Mouse (Mus musculus) lung, postnatal 10 days (tissue): ENCODE results near the gene 1810024B03Rik.
"Not testable (repeated sequence)": the region's sequence is repeated elsewhere in the genome, so short reads cannot be mapped to it uniquely, and the experiment has no call there.

ENCODE experiments used
- DNase-seq: peaks from one replicate; pipeline ENCODE4 v3.0.0; 2021

Gene 1810024B03Rik

DNA sequence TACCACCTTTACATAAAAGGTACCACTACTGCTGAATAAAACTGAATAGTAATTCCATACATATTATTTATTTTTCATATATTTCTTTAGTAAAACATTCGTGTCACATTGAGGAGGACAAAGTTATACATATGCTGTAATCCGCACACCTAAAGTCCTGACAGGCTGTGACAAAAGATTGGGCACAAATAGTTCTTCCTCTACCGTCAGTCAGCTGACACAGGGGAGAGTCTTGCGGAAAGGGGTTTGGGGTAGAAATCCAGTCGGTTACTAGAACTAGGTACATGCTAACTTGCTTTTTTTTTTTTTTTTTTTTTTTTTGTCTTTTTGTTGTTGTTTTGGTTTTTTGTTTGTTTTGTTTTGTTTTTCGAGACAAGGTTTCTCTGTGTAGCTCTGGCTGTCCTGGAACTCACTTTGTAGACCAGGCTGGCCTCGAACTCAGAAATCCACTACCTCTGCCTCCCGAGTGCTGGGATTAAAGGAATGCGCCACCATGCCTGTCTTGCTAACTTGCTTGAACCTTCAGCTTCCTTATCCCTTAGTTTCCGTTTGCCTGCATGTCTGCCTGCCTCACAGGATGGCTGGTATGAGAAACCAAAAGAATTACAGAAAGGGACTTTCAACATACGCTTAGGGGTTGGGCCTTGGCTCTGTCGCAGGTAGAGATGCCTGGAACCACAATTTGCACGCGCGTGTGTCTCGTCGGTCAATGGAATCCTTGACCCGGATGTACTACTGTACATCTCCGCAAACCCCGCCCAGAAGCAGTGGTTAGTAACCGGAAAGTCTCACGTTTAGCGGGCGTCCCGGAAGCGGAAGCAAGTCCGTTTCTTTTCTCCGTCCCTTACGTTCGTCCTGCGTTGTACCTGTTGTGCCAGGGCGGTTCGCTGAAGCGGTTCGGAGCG, at the start of gene 1810024B03Rik, which contains the start of gene Snrnp200:
Gene 1810024B03Rik (minus strand): TSS at position 734 of the 905 bp plus-strand sequence.
Gene Snrnp200 (plus strand): TSS at position 840 of the 905 bp plus-strand sequence.
- DNase-seq, result peak; percentile 97

DNA sequence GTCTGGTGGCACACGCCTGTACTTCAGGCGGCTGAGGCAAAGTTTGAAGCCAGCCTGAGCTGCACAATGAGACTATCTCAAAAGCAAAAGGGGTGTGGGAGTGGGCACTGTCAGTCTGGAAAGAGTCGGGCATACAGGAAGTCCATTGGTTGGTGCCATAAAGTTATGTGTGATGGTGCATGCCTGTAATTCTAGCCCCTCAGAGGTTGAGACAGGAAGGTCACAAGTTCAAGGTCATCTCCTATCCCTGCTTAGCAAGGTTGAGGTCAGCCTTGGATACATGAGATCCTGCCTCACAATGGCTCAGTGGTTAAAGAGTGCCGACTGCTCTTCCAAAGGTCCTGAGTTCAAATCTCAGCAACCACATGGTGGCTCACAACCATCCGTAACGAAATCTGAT, 47.2 kb upstream of the 1810024B03Rik start:
- DNase-seq, result no peak

DNA sequence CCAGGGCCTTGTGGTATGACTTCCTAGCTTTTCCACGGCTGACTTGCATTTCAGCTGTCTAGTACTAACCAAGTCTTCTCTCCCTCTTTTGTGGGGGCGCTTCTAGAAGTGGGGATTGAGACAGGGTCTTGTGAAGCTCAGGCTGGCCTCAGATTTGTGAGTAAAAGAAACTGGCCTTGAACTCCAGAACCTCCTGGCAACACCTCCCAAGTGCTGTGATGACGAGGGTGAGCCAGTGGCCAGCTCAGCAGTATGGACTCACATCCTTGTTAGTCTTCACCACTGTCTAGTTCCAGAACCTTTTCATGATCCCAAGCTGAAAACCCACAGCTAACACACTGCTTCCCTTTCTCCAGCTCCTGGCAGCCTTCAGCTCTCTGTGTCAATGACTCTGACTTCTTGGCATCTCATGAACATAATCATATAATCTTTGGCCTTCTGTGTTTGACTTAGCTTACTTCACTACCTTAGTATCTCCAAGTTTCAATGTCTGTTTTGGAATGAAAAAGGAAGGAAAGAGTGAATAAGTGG, 46.6 kb upstream of the 1810024B03Rik start:
- DNase-seq, result no peak

DNA sequence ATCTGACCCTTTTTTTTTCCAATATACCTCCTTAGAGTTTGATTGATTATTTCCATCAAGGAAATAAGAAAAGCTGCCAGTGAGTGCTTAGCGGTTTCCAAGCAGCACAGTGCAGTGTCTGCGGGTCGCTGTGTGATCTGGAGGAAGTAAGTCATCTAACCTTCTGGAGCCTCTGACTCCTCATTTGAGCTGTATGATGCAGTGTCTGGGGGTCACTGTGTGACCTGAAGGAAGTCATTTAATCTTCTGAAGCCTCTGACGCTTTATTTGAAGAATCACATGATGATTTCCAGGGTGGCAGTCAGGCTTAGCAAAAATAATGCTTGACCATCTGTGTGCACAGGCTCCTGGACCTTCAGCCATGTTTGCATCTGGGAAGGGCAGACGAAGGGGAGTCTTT, 44.7 kb upstream of the 1810024B03Rik start:
- no peak for DNase-seq

DNA sequence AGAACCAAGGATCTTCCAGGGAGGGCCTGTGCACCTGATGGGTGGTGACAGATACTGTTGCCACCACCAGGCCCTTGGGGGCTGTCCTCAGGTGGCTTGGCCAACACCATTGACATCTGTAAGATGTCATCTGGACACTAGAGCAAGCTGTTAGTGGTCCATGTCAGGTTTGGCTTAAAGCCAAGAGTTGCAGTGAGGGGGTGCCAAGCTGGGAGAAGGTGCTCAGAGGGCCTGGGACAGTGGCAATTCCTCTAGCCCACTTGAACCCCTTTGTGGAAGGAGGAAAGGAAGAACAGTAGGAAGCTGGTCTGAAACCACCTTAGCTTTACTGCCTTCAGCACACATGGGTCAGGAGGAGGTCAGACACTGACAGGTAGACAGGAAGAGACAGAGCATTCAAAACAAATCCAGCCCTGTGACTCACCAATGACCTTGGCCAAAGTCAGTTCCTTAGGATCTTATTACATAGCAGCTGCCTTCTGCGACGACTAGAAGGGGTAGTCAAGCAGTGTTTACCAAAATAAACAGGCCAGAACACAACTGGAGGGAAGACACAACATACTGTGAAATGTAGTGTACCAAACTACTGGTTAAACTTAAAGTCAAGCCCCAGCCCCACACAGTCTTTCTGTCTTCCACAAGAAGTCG, 43.9 kb upstream of the 1810024B03Rik start:
- peak; percentile 18 for DNase-seq

DNA sequence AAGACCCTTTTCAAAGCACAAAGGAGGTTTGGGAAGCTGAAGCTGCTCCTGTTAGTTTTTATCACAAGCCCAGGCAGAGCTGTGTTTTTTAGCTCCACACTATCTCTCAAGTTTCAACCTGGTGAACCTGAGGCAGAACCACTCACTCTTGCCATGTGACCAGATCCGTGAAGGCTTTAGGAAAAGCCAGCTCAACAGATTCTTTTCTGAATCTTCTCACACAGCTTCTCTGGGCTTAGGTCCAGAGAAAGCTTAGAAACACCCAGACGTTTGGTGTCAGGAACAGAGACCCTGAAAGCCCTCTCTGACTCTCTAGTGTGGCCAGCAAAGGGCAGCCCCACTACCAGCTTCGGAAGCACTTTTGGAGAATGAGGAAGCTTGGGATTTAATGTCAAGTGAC, 43.4 kb upstream of the 1810024B03Rik start:
- no peak for DNase-seq

DNA sequence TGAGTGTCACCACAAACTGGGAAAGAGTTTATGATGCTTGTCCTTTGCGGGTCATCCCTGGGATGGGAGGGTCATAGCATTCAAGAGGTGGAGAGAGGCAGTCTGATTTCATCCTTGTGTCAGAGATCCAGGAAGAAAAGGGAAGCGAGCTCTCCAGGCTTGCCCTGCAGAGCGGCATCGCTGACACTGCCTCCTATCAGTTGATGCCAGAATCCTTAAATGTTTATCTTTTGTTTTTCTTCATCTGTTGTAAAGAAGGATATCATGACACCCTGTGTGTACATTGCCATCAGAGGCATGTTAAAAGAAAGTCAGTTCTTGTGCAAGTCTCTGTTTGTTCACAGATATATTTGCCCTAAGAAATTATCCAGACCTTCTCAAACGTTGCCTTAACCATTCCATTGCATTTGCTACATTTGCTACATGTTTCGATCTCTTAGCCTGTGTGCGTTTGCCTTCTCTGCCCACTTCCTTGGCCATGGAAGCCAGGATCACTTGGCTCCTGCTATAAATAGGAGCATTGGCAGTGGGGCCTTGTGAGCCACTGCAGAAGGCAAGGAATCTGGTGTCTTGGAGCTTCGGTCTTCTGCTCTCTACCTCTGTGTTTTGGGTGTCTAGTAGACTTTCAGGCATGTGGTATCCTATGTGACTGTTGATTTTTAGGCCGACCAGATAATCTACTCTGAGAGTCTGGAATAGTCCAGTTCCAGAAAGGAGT, 42.4 kb upstream of the 1810024B03Rik start:
- no peak for DNase-seq

DNA sequence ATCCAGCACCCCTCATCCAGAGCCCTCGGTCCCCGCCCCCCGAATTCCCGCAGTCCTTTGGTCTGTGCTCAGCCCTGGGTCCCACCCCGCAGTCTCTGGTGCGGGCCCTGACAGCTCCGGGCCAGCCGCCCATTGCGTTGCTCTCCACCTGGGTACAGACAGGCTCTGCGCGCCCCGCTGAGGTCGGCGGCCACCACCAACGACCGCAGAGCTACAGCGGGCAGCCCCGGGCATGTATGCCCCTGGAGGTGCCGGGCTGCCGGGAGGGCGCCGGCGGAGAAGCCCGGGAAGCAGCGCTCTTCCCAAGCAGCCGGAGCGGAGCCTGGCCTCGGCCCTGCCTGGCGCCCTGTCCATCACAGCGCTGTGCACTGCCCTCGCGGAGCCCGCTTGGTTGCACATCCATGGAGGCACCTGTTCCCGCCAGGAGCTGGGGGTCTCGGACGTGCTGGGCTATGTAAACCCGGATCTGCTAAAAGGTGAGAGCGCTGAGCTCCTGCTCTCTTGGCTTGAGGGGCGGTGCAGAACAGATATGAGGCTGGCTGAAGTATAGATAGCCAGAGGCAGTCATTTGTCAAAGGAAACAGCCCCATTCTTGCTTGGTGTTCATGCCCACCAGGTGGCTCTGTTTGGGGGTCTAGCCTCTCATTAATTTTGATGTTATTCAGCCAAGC, 40.4 kb upstream of the 1810024B03Rik start:
- peak; percentile 59 for DNase-seq

DNA sequence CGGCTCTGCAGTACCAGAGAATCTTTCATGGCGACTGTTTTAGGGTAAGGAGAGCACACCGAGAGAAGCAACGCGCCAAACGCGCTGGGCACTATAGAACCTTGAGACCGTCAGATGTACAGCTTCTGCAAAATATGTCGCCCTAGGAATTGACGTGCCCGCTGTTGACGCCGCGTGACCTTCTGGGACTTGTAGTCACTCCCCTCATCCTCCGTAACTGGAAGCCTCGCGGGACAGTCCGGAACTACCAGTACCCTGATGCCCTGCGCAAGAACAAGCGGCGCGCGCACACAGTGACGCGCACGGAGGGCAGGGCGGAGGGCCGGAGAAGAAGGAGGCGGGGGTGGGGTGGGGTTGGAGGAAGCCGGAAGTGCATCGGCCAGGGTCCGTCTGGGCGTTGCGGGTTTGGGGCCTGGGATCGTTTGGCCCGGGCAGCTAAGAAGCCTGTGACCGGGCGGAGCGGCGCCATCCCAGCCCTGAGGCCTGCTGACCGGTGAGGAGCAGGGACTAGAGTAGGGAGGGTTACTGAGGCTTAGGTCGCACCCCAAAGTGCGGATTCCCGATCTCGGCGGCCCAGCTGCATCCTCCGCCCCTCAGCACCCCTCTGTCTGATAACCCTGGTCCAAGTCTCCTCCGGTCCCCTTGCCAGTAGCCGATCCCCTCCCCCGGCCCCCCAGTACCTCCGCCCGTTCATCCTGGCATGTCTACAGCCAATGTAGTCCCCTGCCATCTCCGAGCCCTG, 39.7 kb upstream of the 1810024B03Rik start, which contains the start of the genes Ciao1 and Tmem127:
Gene Ciao1 (minus strand): TSS at position 225 of the 742 bp plus-strand sequence.
Gene Tmem127 (plus strand): TSS at position 317 of the 742 bp plus-strand sequence.
- DNase-seq, result peak; percentile 99

DNA sequence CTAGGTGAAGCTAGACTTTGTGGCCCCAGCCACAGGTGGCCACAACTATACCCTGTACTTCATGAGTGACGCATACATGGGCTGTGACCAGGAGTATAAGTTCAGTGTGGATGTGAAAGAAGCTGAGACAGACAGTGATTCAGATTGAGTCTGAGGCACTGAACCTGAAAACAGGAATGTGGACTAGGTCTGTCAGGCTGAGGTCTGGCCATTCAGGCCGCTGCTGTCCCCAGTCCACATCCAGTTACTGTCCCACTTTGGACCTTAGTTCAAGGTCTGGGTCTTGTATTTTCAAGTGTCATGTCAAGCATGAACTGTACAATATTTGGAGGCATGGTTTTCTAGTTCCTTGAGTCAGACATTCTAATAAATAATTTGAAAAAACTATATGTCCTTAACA, 32.0 kb upstream of the 1810024B03Rik start:
- DNase-seq, result no peak

DNA sequence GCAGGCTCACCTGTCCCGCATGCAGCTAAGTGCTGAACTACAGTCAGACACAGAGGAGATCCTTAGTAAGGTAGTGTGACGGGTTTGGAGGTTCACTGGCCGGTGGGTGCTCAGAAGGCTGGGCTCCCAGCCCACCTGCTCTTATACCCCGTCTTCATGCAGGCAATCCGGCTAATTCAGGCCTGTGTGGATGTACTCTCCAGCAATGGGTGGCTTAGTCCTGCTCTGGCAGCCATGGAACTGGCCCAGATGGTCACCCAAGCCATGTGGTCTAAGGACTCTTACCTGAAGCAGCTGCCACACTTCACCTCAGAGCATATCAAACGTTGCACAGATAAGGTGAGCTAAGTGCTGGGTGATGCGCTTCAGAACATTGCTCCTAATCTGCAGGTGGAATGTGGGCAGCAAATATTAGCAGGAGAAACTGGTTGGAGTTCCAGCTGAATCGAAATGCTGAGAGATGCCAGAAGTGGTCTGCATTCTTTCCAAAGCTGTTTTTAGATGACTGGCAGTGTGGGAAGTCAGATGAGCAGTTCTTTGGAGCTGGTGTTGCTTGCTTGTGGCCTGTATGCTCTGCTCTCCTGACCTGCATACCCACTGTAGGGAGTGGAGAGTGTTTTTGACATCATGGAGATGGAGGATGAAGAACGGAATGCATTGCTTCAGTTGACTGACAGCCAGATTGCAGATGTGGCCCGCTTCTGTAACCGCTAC, 30.0 kb upstream of the 1810024B03Rik start:
- peak; percentile 8 for DNase-seq

DNA sequence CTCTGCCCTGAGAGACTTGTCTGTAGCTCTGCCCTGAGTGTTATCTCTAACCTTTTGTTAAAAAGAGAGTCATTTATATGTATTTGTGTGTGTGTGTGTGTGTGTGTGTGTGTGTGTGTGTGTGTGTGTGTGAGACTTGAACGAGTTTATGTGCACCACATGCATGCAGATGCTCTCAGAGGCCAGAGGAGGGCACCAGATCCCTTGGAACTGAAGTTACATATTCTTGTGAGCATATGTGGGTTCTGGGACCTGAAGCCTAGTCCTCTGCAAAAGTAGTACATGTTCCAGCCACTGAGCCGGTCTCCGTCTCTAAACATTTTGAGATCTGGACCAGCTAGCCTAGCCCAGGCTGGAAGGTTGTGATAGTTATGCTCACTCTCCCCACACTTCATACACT, 17.2 kb upstream of the 1810024B03Rik start:
- DNase-seq, result no peak

DNA sequence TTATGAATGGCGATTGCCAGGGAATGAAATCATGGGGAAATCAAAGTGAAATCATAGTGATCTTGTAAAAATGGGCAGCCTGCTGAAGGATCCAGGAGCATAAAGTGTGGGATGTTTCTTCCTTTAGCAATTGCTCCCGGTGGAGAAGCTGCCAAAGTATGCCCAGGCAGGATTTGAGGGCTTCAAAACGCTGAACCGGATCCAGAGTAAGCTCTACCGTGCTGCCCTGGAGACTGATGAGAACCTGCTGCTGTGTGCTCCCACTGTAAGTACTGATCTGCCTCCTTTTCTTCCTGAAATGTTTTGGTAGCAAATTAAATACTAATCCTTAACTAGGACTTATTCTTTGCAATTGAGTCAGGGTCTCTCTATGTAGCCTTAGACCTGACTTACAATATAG, 9.7 kb upstream of the 1810024B03Rik start:
- DNase-seq, result no peak

DNA sequence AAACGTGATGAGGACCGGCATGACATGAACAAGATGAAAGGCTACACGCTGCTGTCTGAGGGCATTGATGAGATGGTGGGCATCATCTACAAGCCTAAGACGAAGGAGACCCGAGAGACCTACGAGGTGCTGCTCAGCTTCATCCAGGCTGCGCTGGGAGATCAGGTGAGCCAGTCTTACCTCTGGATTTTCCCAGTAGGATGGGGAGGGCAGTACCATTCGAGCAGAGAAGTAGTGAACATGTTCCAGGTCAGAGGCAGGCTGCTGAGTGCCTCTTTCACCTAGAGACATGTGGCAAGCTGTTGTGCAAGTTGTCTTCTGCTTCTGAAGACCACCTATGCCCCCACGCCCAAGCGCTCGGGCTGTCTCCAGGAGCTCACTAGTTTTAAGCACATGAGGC, 2.6 kb upstream of the 1810024B03Rik start:
- no peak for DNase-seq

DNA sequence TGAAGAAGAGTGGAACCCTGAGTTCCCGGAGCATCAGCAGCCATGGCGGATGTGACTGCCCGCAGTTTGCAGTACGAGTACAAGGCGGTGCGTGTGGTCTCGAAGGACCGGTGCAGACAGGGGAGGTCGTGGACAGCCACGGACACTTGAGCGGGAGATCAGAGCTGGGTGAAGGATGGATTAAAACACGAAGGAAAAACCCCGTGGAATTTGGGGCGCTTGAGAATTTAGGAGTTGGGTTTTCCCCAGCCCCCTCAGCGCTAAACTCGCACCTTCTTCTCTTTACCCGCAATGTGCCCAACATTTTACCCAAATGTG, 331 bp upstream of the 1810024B03Rik start:
- no peak for DNase-seq

DNA sequence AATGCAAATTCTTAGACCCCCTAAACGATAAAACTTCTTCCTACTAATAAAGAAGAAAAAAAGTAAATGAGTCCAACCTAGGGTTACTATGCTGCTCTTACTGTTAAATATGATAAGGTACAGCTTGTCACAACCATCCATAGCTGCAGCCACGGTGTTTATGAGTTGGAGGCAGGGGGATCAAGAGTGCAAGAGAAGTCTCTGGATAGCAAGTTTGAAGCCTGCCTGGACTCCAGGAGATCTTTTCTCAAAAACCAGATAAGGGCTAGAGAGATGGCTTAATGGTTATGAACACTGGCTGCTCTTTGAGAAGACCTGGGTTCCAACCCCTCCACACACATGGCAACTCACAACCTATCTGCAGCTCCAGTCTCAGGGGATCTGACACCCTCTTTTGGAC, 1.2 kb downstream of the 1810024B03Rik start:
- DNase-seq, result no peak

DNA sequence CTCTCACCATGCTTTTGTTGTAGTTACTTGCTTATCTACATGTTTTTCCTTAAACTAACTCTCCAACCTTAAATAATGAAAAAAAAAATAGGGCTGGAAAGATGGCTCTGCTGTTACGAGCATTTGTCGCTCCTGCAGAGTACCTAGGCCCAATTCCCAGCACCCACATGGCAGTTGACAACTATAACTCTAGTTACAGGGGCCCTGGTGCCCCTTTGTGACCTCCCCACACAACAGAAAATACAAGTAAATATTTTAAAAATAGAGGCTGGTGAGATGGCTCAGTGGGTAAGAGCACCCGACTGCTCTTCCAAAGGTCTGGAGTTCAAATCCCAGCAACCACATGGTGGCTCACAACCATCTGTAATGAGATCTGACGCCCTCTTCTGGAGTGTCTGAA, 2.1 kb downstream of the 1810024B03Rik start:
- DNase-seq, result not testable (repeated sequence)

DNA sequence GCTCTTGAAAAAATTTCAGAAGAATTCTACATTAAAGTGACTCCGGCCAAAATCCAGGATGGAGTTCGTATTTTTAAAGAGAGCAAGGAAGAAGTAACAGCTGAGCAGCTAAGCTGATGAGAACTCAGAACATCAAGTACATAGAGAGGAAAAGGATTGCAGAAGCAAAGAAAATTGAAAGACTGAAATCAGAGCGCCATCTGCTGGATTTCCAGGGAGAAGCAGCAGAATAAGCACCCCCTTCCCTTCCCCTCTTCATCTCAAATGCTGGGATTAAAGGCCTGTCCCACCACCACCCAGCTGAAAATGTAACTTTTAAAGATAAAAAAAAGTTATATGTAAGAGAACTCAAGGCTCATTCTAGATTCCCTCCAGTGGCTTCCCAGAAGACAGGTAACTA, 3.1 kb downstream of the 1810024B03Rik start:
- peak; percentile 72 for DNase-seq

DNA sequence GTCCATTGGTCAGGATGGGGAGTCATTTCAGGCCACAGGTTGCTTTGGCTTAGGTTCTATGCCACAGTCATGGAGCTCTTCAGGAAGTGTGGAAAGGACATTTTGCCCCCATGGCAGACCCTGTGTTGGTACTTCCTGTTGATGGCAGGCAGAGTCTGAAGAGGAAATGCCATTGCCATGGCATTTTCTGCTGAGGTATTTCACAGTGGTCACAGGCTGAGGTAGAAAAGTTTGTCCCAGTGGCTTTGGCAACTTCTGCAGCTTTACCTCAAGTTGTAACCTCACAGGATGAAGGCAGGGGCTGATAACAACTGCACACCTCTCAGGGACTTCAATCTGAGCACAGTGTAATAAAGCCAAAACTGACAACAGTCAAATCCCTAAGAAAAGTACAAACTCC, 18.5 kb downstream of the 1810024B03Rik start:
- no peak for DNase-seq

DNA sequence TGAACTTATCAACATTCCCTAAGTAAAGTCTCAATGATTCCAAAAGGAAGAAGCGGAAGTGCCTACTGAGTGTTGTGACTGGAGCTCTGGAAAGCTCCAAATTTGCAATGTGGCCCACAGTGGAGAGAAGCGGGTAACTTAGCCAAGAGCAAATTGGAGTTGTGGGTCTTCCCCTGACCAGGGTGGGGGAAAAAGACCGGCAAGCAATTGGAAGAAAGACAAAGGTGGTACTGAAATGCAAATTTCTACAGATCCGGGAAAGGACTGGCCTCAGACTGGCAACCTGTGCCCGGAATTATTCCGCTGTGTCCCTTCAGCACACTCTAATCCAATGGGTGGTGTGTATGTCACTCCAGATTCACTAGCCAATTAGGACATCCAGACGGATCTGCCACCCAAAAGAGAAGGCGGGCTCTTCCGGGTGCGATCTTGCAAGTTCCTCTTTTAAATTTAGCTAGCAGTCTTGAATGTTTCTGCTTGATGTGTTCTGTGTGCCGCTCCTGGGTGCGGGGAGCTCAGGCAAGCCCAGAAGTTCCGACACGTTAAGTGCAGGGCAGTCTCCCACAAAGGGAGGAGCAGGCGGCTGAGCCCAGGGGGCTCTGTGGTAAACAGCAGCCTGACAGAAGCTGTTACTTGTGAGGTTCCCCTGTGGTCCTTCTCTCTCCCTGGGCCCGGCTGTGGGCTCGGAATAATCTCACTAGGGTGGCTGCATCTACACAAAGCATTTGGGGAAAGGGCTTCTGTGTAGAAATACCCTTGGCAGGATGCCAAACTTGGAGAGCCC, 25.3 kb downstream of the 1810024B03Rik start:
- peak; percentile 89 for DNase-seq
